Mouse (Mus musculus) heart, adult 2 months (tissue): ENCODE results near the gene Car14. TPM values are rescaled to one million over a fixed set of nuclear protein-coding genes. Genes with fewer than 3 reads are reported as not detected.
A peak's percentile ranks its signal among the peaks of the same experiment; 100 is the strongest.
"Not testable (repeated sequence)": the region's sequence is repeated elsewhere in the genome, so short reads cannot be mapped to it uniquely, and the experiment has no call there.

Source experiments
- DNase-seq, 2 experiments: peaks; one replicate each; pipeline ENCODE4 v3.0.0; 2021
- H3K27ac ChIP-seq: fragments of 200-600 bp; 2 replicates; pipeline ENCODE4 v1.8.1; 2022
- H3K27me3 ChIP-seq: fragments of 200-500 bp; 2 replicates; pipeline ENCODE4 v1.6.1; 2012; ENCODE audit warnings: mild to moderate bottlenecking, low read length, inconsistent platforms, mixed read lengths; ENCODE audit not compliant: control insufficient read depth, insufficient read depth
- H3K36me3 ChIP-seq: fragments of 200-500 bp; 2 replicates; pipeline ENCODE4 v1.6.1; 2012; ENCODE audit warnings: low read length, inconsistent platforms; ENCODE audit not compliant: control insufficient read depth, insufficient read depth
- H3K4me1 ChIP-seq: fragments of 200-500 bp; 2 replicates; pipeline ENCODE4 v1.6.1; 2011; ENCODE audit warnings: low read length; ENCODE audit not compliant: control insufficient read depth, insufficient read depth
- H3K4me3 ChIP-seq: fragments of 200-600 bp; 2 replicates; pipeline ENCODE4 v1.8.1; 2022
- H3K79me2 ChIP-seq: fragments of 200-500 bp; replicated peaks from 2 replicates; pipeline ENCODE4 v1.6.1; 2012; ENCODE audit warnings: mild to moderate bottlenecking, inconsistent platforms, low read length, moderate library complexity, mixed read lengths; ENCODE audit not compliant: control insufficient read depth, insufficient read depth
- H3K9ac ChIP-seq: fragments of 200-500 bp; 2 replicates; pipeline ENCODE4 v1.6.1; 2012; ENCODE audit warnings: low read depth, mild to moderate bottlenecking, control low read depth, inconsistent platforms, low read length, mixed read lengths
- CTCF ChIP-seq: fragments of 200-600 bp; IDR thresholded peaks from 2 replicates; pipeline ENCODE4 v1.8.1; 2022; ENCODE audit warnings: antibody characterized with exemption, mild to moderate bottlenecking, moderate library complexity
- EP300 ChIP-seq: fragments of 200-500 bp; IDR thresholded peaks from 2 replicates; pipeline ENCODE4 v1.6.1; 2011; ENCODE audit warnings: low read depth, low read length, control low read depth; ENCODE audit not compliant: insufficient read depth
- POLR2A ChIP-seq: fragments of 200-500 bp; IDR thresholded peaks from 2 replicates; pipeline ENCODE4 v1.6.1; 2011; ENCODE audit warnings: mild to moderate bottlenecking, low read depth, low read length, control low read depth; ENCODE audit not compliant: insufficient read depth
- WGBS: fragments of 180-500 bp; shearing (Covaris S2); methylation state at CpG from one replicate; pipeline ENCODE4 v1.1.7; 2018; 5-methylcytosine and 5-hydroxymethylcytosine counted together
- intact Hi-C: fragments of 180-260 bp; cut with DNase I; formaldehyde crosslinking; loops from one replicate; pipeline ENCODE4 v1.15.1; 2025
- long read RNA-seq: library from polyadenylated mRNA; stranded (forward); transcript quantifications from one replicate; pipeline ENCODE4 v2.0.0, GENCODE M21; 2021
- polyA plus RNA-seq: library from polyadenylated mRNA; depleted of rRNA; stranded (reverse); fragments of >200 nt; gene quantifications from 2 replicates; pipeline ENCODE4 v1.2.3, GENCODE M21; 2012; rRNA removed
- total RNA-seq, 2 experiments: library from RNA; stranded (reverse); gene quantifications; 2 replicates each; pipeline ENCODE4 v1.2.3; 2021

Gene Car14
- 100 to 1,000 TPM; 146 to 208 TPM for total RNA-seq
- polyA plus RNA-seq = 227 and 279 TPM in 2 replicates
- long read RNA-seq, transcript Car14-204 (2 exons, 984 nt) = major isoform, 10 of 249 reads
- long read RNA-seq, partial matches to known transcripts = 1 of 249 reads
- long read RNA-seq, other reads (novel, unspliced or antisense) = 238 of 249 reads

GRCm38 (mm10) chr3:95904568-95904967 lies at the start of gene Car14:
Car14 (minus strand) TSS chr3:95904691.
- intact Hi-C loops = no loop called here
- Histone ChIP-seq H3K4me1 (peaks cover 1% of the 10 kb centered on the region; the same call in 1 of the 2 replicates), H3K79me2 (no peaks in the 10 kb centered on the region), H3K9ac (peak within 1 kb of the TSS; percentile 56), H3K4me3 (peak within 1 kb of the TSS; percentile 51), H3K27ac (peak within 1 kb of the TSS; percentile 91), H3K27me3 (no peaks in the 10 kb centered on the region), H3K36me3 (peaks cover 3% of the 10 kb centered on the region; the same call in 1 of the 2 replicates)
- peak; percentile 61 to 77 for DNase-seq
- WGBS = 2% methylated on average over 15 of the region's 15 CpGs
- TF ChIP-seq EP300 (peak; percentile 36; the same call in 1 of the 2 replicates), POLR2A (peak; percentile 81), CTCF (no peak)

DNA sequence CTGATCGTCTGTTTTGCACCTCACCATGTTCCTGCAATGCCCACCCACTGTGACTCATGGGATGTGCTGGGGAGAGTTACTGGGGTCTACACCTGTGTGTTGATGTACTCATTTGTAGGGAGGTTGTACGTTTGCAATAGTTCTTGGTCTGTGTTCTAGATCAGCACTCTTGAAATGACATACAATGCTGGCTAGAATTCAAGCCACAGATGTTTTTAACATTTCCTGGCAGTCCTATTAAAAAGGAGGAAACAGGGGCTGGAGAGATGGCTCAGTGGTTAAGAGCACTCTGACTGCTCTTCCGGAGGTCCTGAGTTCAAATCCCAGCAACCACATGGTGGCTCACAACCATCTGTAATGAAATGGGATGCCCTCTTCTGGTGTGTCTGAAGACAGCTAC lies 49.0 kb upstream of the Car14 start:
- DNase-seq = no peak
- H3K79me2 ChIP-seq = no peaks in the 10 kb centered on the region
- peak overlapping the region; percentile 69 for H3K27ac ChIP-seq
- no peaks in the 10 kb centered on the region for H3K36me3 ChIP-seq
- intact Hi-C loops = loop anchor here (5.0 kb wide), 1 partner anchor 61 kb away; the partner anchor contains the start of genes Aph1a and BC028528
- no peaks in the 10 kb centered on the region for H3K27me3 ChIP-seq
- H3K4me3 ChIP-seq = no peak overlapping the region
- WGBS = 42% methylated on average over 3 of the region's 3 CpGs
- TF ChIP-seq CTCF = 0 out of 2 replicates have a peak, but pooled peaks have one; percentile 9
- no peak for TF ChIP-seq POLR2A
- H3K4me1 ChIP-seq = peaks cover 6% of the 10 kb centered on the region
- H3K9ac ChIP-seq = no peak overlapping the region

- Histone ChIP-seq H3K9ac (no peak overlapping the region), H3K4me1 (peaks cover 6% of the 10 kb centered on the region), H3K4me3 (no peak overlapping the region), H3K79me2 (no peaks in the 10 kb centered on the region), H3K27ac (peak overlapping the region; percentile 69), H3K27me3 (no peaks in the 10 kb centered on the region), H3K36me3 (no peaks in the 10 kb centered on the region)
- intact Hi-C loops = loop anchor here (5.0 kb wide), 1 partner anchor 61 kb away; the partner anchor contains the start of genes Aph1a and BC028528
- TF ChIP-seq EP300 (no peak), CTCF (no peak), POLR2A (no peak)
- DNase-seq = no peak
These were observed 48.5 kb upstream of the Car14 start for GRCm38 (mm10) chr3:95953023-95953422.

- peak overlapping the region; percentile 82 for H3K4me3 ChIP-seq
- H3K36me3 ChIP-seq, DNase-seq, H3K27me3 ChIP-seq, H3K79me2 ChIP-seq, H3K4me1 ChIP-seq: not testable (repeated sequence)
- H3K9ac ChIP-seq = peak overlapping the region; percentile 53; the same call in 1 of the 2 replicates
- peak overlapping the region; percentile 99 for H3K27ac ChIP-seq
- 57% methylated on average over 12 of the region's 12 CpGs for WGBS
- intact Hi-C loops = loop anchor here (5.0 kb wide), 1 partner anchor 59 kb away; the partner anchor contains the start of genes Aph1a and BC028528
These were observed 47.1 kb upstream of the Car14 start for GRCm38 (mm10) chr3:95951566-95951965.

DNA sequence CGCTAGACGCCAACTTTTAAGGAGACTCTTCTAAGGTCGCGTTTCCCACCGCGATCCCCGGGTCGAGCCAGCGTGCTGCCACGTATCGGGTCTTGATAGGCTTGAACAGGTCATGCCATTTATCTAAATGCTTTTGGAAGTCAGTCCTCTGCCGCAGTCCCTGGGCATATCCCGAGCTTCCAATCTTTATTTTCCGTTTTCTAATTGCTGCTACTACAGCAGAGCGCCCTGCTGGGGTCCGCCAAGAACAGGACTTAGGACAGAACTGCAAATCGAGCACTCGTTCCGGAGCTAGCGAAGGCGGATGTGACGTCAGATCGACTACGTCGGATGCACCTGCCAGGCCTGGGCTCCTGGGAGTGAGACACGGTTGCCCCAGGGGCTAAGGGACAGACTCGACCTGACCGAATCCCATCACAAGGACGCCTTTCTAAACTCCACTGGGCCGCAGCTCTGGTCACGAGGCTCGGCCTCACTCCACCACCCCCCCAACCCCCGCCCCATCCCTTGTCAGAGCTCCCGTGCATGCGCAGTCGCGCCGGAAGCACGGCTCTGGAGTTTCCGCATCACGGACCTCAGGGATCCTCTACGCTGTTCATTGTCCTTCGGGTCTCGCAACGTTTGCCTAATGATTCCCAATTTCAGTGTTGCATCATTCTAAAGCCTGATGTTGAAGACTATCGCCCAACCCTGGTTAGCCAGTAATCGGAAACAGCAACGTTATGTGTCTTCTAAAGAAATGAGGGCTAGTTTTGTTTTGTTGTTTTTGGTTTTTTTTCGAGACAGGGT lies 46.5 kb upstream of the Car14 start:
- peak overlapping the region; percentile 99 for H3K27ac ChIP-seq
- peak; percentile 92 for TF ChIP-seq POLR2A
- peak; percentile 77 for TF ChIP-seq EP300
- no peak for TF ChIP-seq CTCF
- peak overlapping the region; percentile 53 for H3K9ac ChIP-seq
- no peaks in the 10 kb centered on the region for H3K27me3 ChIP-seq
- intact Hi-C loops = loop anchor here (5.0 kb wide), 1 partner anchor 59 kb away; the partner anchor contains the start of genes Aph1a and BC028528
- no peaks in the 10 kb centered on the region for H3K79me2 ChIP-seq
- 2% methylated on average over 49 of the region's 49 CpGs for WGBS
- peak overlapping the region; percentile 82 for H3K4me3 ChIP-seq
- H3K4me1 ChIP-seq = peaks cover 1% of the 10 kb centered on the region; the same call in 1 of the 2 replicates
- DNase-seq = peak; percentile 92 to 94
- no peaks in the 10 kb centered on the region for H3K36me3 ChIP-seq

DNA sequence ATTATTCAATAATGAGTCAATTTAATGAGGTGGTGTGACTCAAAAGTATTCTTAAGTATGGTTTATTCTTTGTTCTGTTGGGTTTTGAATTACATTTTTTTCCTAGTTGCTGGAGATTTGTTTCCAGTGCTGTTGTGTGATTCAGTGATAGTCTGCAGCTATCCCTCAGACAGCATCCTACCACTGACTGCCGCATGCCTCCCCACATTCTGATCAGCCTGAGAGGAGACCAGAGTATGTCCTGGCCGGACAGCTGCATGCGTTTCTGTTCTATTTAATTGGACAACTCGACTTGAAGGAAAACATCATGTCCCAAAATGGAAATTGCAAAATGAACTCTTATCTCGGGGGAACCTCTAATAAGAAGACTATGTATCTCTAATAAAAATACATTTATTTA lies 43.8 kb upstream of the Car14 start:
- no peak for DNase-seq
- no peaks in the 10 kb centered on the region for H3K27me3 ChIP-seq
- no peak overlapping the region for H3K27ac ChIP-seq
- 82% methylated on average over 5 of the region's 5 CpGs for WGBS
- H3K79me2 ChIP-seq = no peaks in the 10 kb centered on the region
- no peak overlapping the region for H3K4me3 ChIP-seq
- no peaks in the 10 kb centered on the region for H3K36me3 ChIP-seq
- intact Hi-C loops = no loop called here
- H3K4me1 ChIP-seq = peaks cover under 1% of the 10 kb centered on the region; the same call in 1 of the 2 replicates
- TF ChIP-seq POLR2A = no peak
- TF ChIP-seq EP300 = no peak
- TF ChIP-seq CTCF = no peak
- no peak overlapping the region for H3K9ac ChIP-seq
